Mouse (Mus musculus) myocyte (in vitro differentiated cells): Measurements from ENCODE around the gene Fgf18. TPM values are rescaled to one million over a fixed set of nuclear protein-coding genes. Genes with fewer than 3 reads are reported as not detected.

Experiments
- H3K27me3 ChIP-seq: one replicate; pipeline ENCODE4 v1.6.1; 2011; ENCODE audit not compliant: control insufficient read depth, insufficient read depth, insufficient read length
- H3K36me3 ChIP-seq: one replicate; pipeline ENCODE4 v1.6.1; 2011; ENCODE audit not compliant: control insufficient read depth, insufficient read depth
- H3K4me2 ChIP-seq: one replicate; pipeline ENCODE4 v1.6.1; 2011; ENCODE audit warnings: low read depth, control low read depth
- H3K4me3 ChIP-seq: one replicate; pipeline ENCODE4 v1.5.1; 2011; ENCODE audit warnings: mild to moderate bottlenecking, control low read depth, moderate library complexity
- H3K79me2 ChIP-seq: one replicate; pipeline ENCODE4 v1.6.1; 2011; ENCODE audit not compliant: control insufficient read depth, insufficient read depth
- H3ac ChIP-seq: one replicate; pipeline ENCODE4 v1.6.1; 2011; ENCODE audit not compliant: control insufficient read depth, insufficient read length
- CEBPB ChIP-seq: IDR thresholded peaks from 2 replicates; pipeline ENCODE4 v1.6.1; 2011; ENCODE audit warnings: mild to moderate bottlenecking, moderate library complexity; ENCODE audit not compliant: poor library complexity, insufficient read depth, severe bottlenecking
- E2F4 ChIP-seq: IDR thresholded peaks from one replicate; pipeline ENCODE4 v1.6.1; 2011; ENCODE audit warnings: mild to moderate bottlenecking, control low read depth, moderate library complexity; ENCODE audit not compliant: insufficient read depth
- MAX ChIP-seq: IDR thresholded peaks from one replicate; pipeline ENCODE4 v1.6.1; 2011; ENCODE audit warnings: low read depth, mild to moderate bottlenecking, control low read depth
- MYOD1 ChIP-seq, 3 experiments: IDR thresholded peaks; one replicate each; pipeline ENCODE4 v1.6.1; 2011; ENCODE audit warnings: control low read depth in 2 of 3, low read depth in 2 of 3, mild to moderate bottlenecking in 2 of 3, moderate library complexity in 1 of 3; ENCODE audit not compliant: insufficient read length in 2 of 3, control insufficient read depth in 1 of 3
- MYOG ChIP-seq, 3 experiments: IDR thresholded peaks; one replicate each; pipeline ENCODE4 v1.6.1; 2011; ENCODE audit warnings: control low read depth in 2 of 3, low read depth in 2 of 3, mild to moderate bottlenecking in 2 of 3; ENCODE audit not compliant: insufficient read length in 2 of 3, control insufficient read depth in 1 of 3, insufficient read depth in 1 of 3
- POLR2A ChIP-seq: IDR thresholded peaks from one replicate; pipeline ENCODE4 v1.6.1; 2011; ENCODE audit warnings: low read depth, mild to moderate bottlenecking, control low read depth, moderate library complexity; ENCODE audit not compliant: insufficient read length
- POLR2AphosphoS2 ChIP-seq: IDR thresholded peaks from one replicate; pipeline ENCODE4 v1.6.1; 2011; ENCODE audit warnings: low read depth, control low read depth; ENCODE audit not compliant: insufficient read length
- REST ChIP-seq: IDR thresholded peaks from one replicate; pipeline ENCODE4 v1.6.1; 2011; ENCODE audit warnings: mild to moderate bottlenecking, control low read depth, moderate library complexity; ENCODE audit not compliant: insufficient read depth, insufficient read length
- SRF ChIP-seq: IDR thresholded peaks from one replicate; pipeline ENCODE4 v1.6.1; 2011; ENCODE audit warnings: low read depth; ENCODE audit not compliant: control insufficient read depth, insufficient read length
- TCF12 ChIP-seq: IDR thresholded peaks from one replicate; pipeline ENCODE4 v1.6.1; 2011; ENCODE audit warnings: mild to moderate bottlenecking, control low read depth; ENCODE audit not compliant: poor library complexity, insufficient read depth, severe bottlenecking
- TCF3 ChIP-seq: IDR thresholded peaks from one replicate; pipeline ENCODE4 v1.6.1; 2011; ENCODE audit warnings: low read depth, control low read depth; ENCODE audit not compliant: insufficient read length
- USF1 ChIP-seq: IDR thresholded peaks from one replicate; pipeline ENCODE4 v1.6.1; 2011; ENCODE audit warnings: low read depth, mild to moderate bottlenecking, control low read depth, moderate library complexity
- polyA plus RNA-seq: library from polyadenylated mRNA; unstranded; fragments of >200 nt; fragmentation: generic; extraction: Trizol; gene quantifications from one replicate; pipeline ENCODE4 v1.2.1, GENCODE M21; 2012; ENCODE audit warnings: missing spikeins

The Fgf18 gene
- polyA plus RNA-seq, 1 experiment = 0.07 TPM

GRCm38 (mm10) chr11:33107540-33107939 is 39.7 kb downstream of the Fgf18 start:
- TF ChIP-seq CEBPB (no peak), MAX (no peak), SRF (no peak), POLR2AphosphoS2 (no peak), TCF12 (no peak), POLR2A (no peak), USF1 (no peak), TCF3 (no peak), E2F4 (no peak), REST (no peak), MYOG (IDR thresholded peaks at IDR 0.05; ENCODE audit: control insufficient read depth in 1 of 3, insufficient read depth in 1 of 3, insufficient read length in 2 of 3, low read depth in 2 of 3) (no peak), MYOD1 (IDR thresholded peaks at IDR 0.05; ENCODE audit: control insufficient read depth in 1 of 3, insufficient read length in 2 of 3, low read depth in 2 of 3) (no peak)
- Histone ChIP-seq H3K27me3 (peaks cover 10% of the 10 kb centered on the region), H3K4me2 (no peak overlapping the region), H3K79me2 (no peaks in the 10 kb centered on the region), H3ac (no peak overlapping the region), H3K4me3 (no peak overlapping the region), H3K36me3 (no peaks in the 10 kb centered on the region)

GRCm38 (mm10) chr11:33104911-33105316 is 42.3 kb downstream of the Fgf18 start:
- H3K4me2 ChIP-seq = no peak overlapping the region
- TF ChIP-seq MYOD1 (IDR thresholded peaks at IDR 0.05; ENCODE audit: control insufficient read depth in 1 of 3, insufficient read length in 2 of 3, low read depth in 2 of 3) (no peak), POLR2A (no peak), MYOG (IDR thresholded peaks at IDR 0.05; ENCODE audit: control insufficient read depth in 1 of 3, insufficient read depth in 1 of 3, insufficient read length in 2 of 3, low read depth in 2 of 3) (no peak), REST (no peak), CEBPB (no peak), MAX (no peak), TCF3 (no peak), TCF12 (no peak), USF1 (no peak), POLR2AphosphoS2 (no peak), SRF (no peak), E2F4 (no peak)
- peaks cover 5% of the 10 kb centered on the region for H3K27me3 ChIP-seq
- H3K79me2 ChIP-seq = no peaks in the 10 kb centered on the region
- no peak overlapping the region for H3K4me3 ChIP-seq
- no peak overlapping the region for H3ac ChIP-seq
- no peaks in the 10 kb centered on the region for H3K36me3 ChIP-seq

- Histone ChIP-seq H3K36me3 (no peaks in the 10 kb centered on the region), H3K27me3 (peaks cover 4% of the 10 kb centered on the region), H3ac (no peak overlapping the region), H3K4me2 (peak overlapping the region; percentile 30), H3K4me3 (no peak overlapping the region), H3K79me2 (no peaks in the 10 kb centered on the region)
- no peak for TF ChIP-seq POLR2AphosphoS2
- no peak for TF ChIP-seq TCF12
- no peak for TF ChIP-seq POLR2A
- TF ChIP-seq MYOD1 (IDR thresholded peaks at IDR 0.05; ENCODE audit: control insufficient read depth in 1 of 3, insufficient read length in 2 of 3, low read depth in 2 of 3) = no peak
- no peak for TF ChIP-seq REST
- no peak for TF ChIP-seq MAX
Measured at GRCm38 (mm10) chr11:33103291-33103943, 43.8 kb downstream of the Fgf18 start.

- H3K4me2 ChIP-seq = peak overlapping the region; percentile 34
- no peak overlapping the region for H3ac ChIP-seq
- TF ChIP-seq E2F4 (no peak), SRF (no peak), MAX (no peak), CEBPB (no peak), MYOD1 (IDR thresholded peaks at IDR 0.05; ENCODE audit: control insufficient read depth in 1 of 3, insufficient read length in 2 of 3, low read depth in 2 of 3) (no peak), TCF12 (no peak), REST (no peak), MYOG (IDR thresholded peaks at IDR 0.05; ENCODE audit: control insufficient read depth in 1 of 3, insufficient read depth in 1 of 3, insufficient read length in 2 of 3, low read depth in 2 of 3) (no peak), POLR2AphosphoS2 (no peak), TCF3 (no peak), POLR2A (no peak), USF1 (no peak)
- no peak overlapping the region for H3K4me3 ChIP-seq
- no peaks in the 10 kb centered on the region for H3K79me2 ChIP-seq
- H3K27me3 ChIP-seq = no peaks in the 10 kb centered on the region
- H3K36me3 ChIP-seq = no peaks in the 10 kb centered on the region
Measured at GRCm38 (mm10) chr11:33100027-33100507, 47.1 kb downstream of the Fgf18 start.
